Mouse (Mus musculus): ENCODE measurements at regions not wholly inside any gene's neighbourhood (a gene's known extent, or its start where the extent isn't known, plus 50 kb on each side); places are given as distances from the start of the nearest gene placed in this dataset.

DNA sequence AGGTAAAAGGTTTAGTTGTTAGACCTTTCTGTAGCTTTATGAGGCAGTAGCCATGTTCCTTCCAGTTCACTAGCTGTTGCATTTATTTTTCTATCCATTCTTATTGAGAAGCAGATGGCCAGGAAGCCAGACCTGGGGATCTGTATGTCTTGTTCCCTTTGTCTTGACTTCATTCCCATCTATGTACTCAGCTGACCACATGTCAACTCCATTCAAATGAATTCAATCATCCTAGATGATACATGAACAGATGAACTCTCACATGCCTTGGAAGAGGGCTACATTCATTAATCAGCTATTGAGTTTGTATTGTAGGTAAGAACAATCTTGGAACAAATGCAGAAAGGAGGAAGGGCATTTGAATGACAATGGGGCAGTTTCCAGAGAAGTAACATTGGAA is 2722.7 kb upstream of the Lrrc6 start:
- no peak for DNase-seq (ENCODE audit: low spot score in 2 of 2)

DNA sequence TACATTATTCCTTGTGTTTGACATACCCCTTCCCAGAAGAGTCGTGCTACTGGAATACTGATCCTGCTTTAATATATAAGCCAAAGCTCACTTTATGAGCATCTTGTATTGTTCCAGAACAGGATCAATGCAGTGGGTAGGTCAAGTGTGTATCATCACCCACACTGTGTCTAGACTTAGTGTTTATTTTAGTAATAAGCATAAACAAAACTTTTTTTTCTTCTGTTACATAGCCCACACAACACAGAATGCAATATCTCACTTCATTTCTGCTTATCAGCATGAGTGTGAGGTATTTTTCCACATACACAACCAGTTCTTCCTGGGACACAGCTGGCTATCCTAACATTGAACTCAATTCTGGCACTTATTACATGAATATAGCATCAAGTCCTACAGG is 2721.7 kb upstream of the Lrrc6 start:
- DNase-seq (ENCODE audit: low spot score in 2 of 2): no peak

Data from right cerebral cortex, adult 2 months (tissue).